Mouse (Mus musculus): ENCODE data around the gene Phf21a. TPM values are rescaled to one million over a fixed set of nuclear protein-coding genes. Genes with fewer than 3 reads are reported as not detected.

Gene Phf21a
- total RNA-seq, 2 experiments from 2014 or later: 121 to 130 TPM

- DNase-seq (ENCODE audit: low spot score in 2 of 2): no peak
Measured at GRCm38 (mm10) chr2:92221431-92221830, 128.5 kb downstream of the Phf21a start.

GRCm38 (mm10) chr2:92225592-92225991 lies 132.7 kb downstream of the Phf21a start:
- no peak for DNase-seq (ENCODE audit: low spot score in 2 of 2)

GRCm38 (mm10) chr2:92229973-92230372 lies 137.1 kb downstream of the Phf21a start:
- no peak for DNase-seq (ENCODE audit: low spot score in 2 of 2)

- no peak for DNase-seq (ENCODE audit: low spot score in 2 of 2)
Measured at GRCm38 (mm10) chr2:92231706-92232105, 138.8 kb downstream of the Phf21a start.

GRCm38 (mm10) chr2:92234768-92235332 lies 141.9 kb downstream of the Phf21a start:
- DNase-seq (ENCODE audit: low spot score in 2 of 2): no peak

GRCm38 (mm10) chr2:92240299-92240698 lies 147.4 kb downstream of the Phf21a start:
- no peak for DNase-seq (ENCODE audit: low spot score in 2 of 2)

GRCm38 (mm10) chr2:92240816-92241215 lies 147.9 kb downstream of the Phf21a start:
- no peak for DNase-seq (ENCODE audit: low spot score in 2 of 2)

GRCm38 (mm10) chr2:92241317-92241716 lies 148.4 kb downstream of the Phf21a start:
- no peak for DNase-seq (ENCODE audit: low spot score in 2 of 2)

GRCm38 (mm10) chr2:92246112-92246511 lies 153.2 kb downstream of the Phf21a start:
- DNase-seq (ENCODE audit: low spot score in 2 of 2): no peak

GRCm38 (mm10) chr2:92247711-92248110 lies 154.8 kb downstream of the Phf21a start:
- DNase-seq (ENCODE audit: low spot score in 2 of 2): no peak

GRCm38 (mm10) chr2:92250472-92250871 lies 157.6 kb downstream of the Phf21a start:
- no peak for DNase-seq (ENCODE audit: low spot score in 2 of 2)

- DNase-seq (ENCODE audit: low spot score in 2 of 2): no peak
Measured at GRCm38 (mm10) chr2:92253777-92254176, 160.9 kb downstream of the Phf21a start.

GRCm38 (mm10) chr2:92256141-92256540 lies 163.2 kb downstream of the Phf21a start:
- no peak for DNase-seq (ENCODE audit: low spot score in 2 of 2)

GRCm38 (mm10) chr2:92257372-92257956 lies 164.5 kb downstream of the Phf21a start:
- no peak for DNase-seq (ENCODE audit: low spot score in 2 of 2)

GRCm38 (mm10) chr2:92259924-92260323 lies 167.0 kb downstream of the Phf21a start:
- DNase-seq (ENCODE audit: low spot score in 2 of 2): no peak

GRCm38 (mm10) chr2:92266100-92266617 lies 173.2 kb downstream of the Phf21a start:
- DNase-seq (ENCODE audit: low spot score in 2 of 2): peak in 1 of 2 experiments; percentile 24

- no peak for DNase-seq (ENCODE audit: low spot score in 2 of 2)
Measured at GRCm38 (mm10) chr2:92269227-92269626, 176.3 kb downstream of the Phf21a start.

GRCm38 (mm10) chr2:92272510-92272909 lies 179.6 kb downstream of the Phf21a start:
- DNase-seq (ENCODE audit: low spot score in 2 of 2): no peak

- DNase-seq (ENCODE audit: low spot score in 2 of 2): no peak
Measured at GRCm38 (mm10) chr2:92273101-92273801, 180.3 kb downstream of the Phf21a start.

- no peak for DNase-seq (ENCODE audit: low spot score in 2 of 2)
Measured at GRCm38 (mm10) chr2:92273802-92274183, 180.9 kb downstream of the Phf21a start.

- no peak for DNase-seq (ENCODE audit: low spot score in 2 of 2)
Measured at GRCm38 (mm10) chr2:92277787-92278186, 184.9 kb downstream of the Phf21a start.

- DNase-seq (ENCODE audit: low spot score in 2 of 2): peak in 1 of 2 experiments; percentile 47
Measured at GRCm38 (mm10) chr2:92278663-92279062, 185.7 kb downstream of the Phf21a start.

All from left cerebral cortex, adult 18-20 months (tissue).